Mouse (Mus musculus) embryonic fibroblast, embryonic 13.5 days (primary cell): ENCODE measurements around the gene Plxna2. TPM values are rescaled to one million over a fixed set of nuclear protein-coding genes. Genes with fewer than 3 reads are reported as not detected.

Source experiments
- H3K27ac ChIP-seq: 2 replicates; pipeline ENCODE4 v1.5.1; 2012; ENCODE audit warnings: low read length, control low read depth, inconsistent platforms; ENCODE audit not compliant: insufficient read depth
- H3K4me1 ChIP-seq: 2 replicates; pipeline ENCODE4 v1.6.1; 2011; ENCODE audit warnings: low read length; ENCODE audit not compliant: control insufficient read depth, insufficient read depth
- H3K4me3 ChIP-seq: 2 replicates; pipeline ENCODE4 v1.5.1; 2011; ENCODE audit warnings: mild to moderate bottlenecking, control low read depth, low read length; ENCODE audit not compliant: insufficient read depth
- CTCF ChIP-seq: IDR thresholded peaks from 2 replicates; pipeline ENCODE4 v1.5.1; 2011; ENCODE audit warnings: mild to moderate bottlenecking, control low read depth, low read length, moderate library complexity, borderline replicate concordance; ENCODE audit not compliant: insufficient read depth
- POLR2A ChIP-seq: IDR thresholded peaks from 2 replicates; pipeline ENCODE4 v1.6.1; 2011; ENCODE audit warnings: low read depth, mild to moderate bottlenecking, control low read depth, low read length, moderate library complexity
- polyA plus RNA-seq: library from polyadenylated mRNA; stranded (reverse); fragments of >200 nt; gene quantifications from 2 replicates; pipeline ENCODE4 v1.2.4, GENCODE M21; 2011; ENCODE audit warnings: low read depth; ENCODE audit not compliant: missing spikeins, insufficient read length

The Plxna2 gene
- polyA plus RNA-seq, 1 experiment, result 12.9 TPM

GRCm38 (mm10) chr1:194677878-194678277, 59.9 kb downstream of the Plxna2 start:
- no peak overlapping the region for H3K4me3 ChIP-seq
- H3K4me1 ChIP-seq, result peaks cover 10% of the 10 kb centered on the region; the same call in 1 of the 2 replicates
- H3K27ac ChIP-seq, result no peak overlapping the region
- no peak for TF ChIP-seq POLR2A
- no peak for TF ChIP-seq CTCF

- Histone ChIP-seq H3K4me1 (peaks cover 12% of the 10 kb centered on the region; the same call in 1 of the 2 replicates), H3K4me3 (no peak overlapping the region), H3K27ac (no peak overlapping the region)
- TF ChIP-seq POLR2A (no peak), CTCF (no peak)
Observed at GRCm38 (mm10) chr1:194679147-194679546, 61.1 kb downstream of the Plxna2 start.

- Histone ChIP-seq H3K27ac (no peak overlapping the region), H3K4me3 (no peak overlapping the region), H3K4me1 (peaks cover 12% of the 10 kb centered on the region; the same call in 1 of the 2 replicates)
- TF ChIP-seq POLR2A, result no peak
- no peak for TF ChIP-seq CTCF
Observed at GRCm38 (mm10) chr1:194680136-194680535, 62.1 kb downstream of the Plxna2 start.

- H3K4me1 ChIP-seq, result peaks cover 10% of the 10 kb centered on the region; the same call in 1 of the 2 replicates
Observed at GRCm38 (mm10) chr1:194682021-194682420, 64.0 kb downstream of the Plxna2 start.

GRCm38 (mm10) chr1:194683132-194683531, 65.1 kb downstream of the Plxna2 start:
- TF ChIP-seq POLR2A, result no peak
- TF ChIP-seq CTCF, result no peak
- H3K27ac ChIP-seq, result peak overlapping the region; percentile 14; the same call in 1 of the 2 replicates
- no peak overlapping the region for H3K4me3 ChIP-seq
- peaks cover 11% of the 10 kb centered on the region for H3K4me1 ChIP-seq

More at GRCm38 (mm10) chr1:194682021-194682420, 64.0 kb downstream of the Plxna2 start:
- no peak overlapping the region for H3K4me3 ChIP-seq
- no peak for TF ChIP-seq POLR2A
- TF ChIP-seq CTCF, result no peak
- no peak overlapping the region for H3K27ac ChIP-seq

GRCm38 (mm10) chr1:194685896-194686295, 67.9 kb downstream of the Plxna2 start:
- TF ChIP-seq POLR2A (no peak), CTCF (no peak)
- Histone ChIP-seq H3K27ac (no peak overlapping the region), H3K4me3 (no peak overlapping the region), H3K4me1 (peaks cover 11% of the 10 kb centered on the region)

GRCm38 (mm10) chr1:194687746-194688145, 69.7 kb downstream of the Plxna2 start:
- TF ChIP-seq POLR2A (no peak), CTCF (no peak)
- no peak overlapping the region for H3K4me3 ChIP-seq
- H3K4me1 ChIP-seq, result peaks cover 11% of the 10 kb centered on the region
- H3K27ac ChIP-seq, result peak overlapping the region; percentile 79

- Histone ChIP-seq H3K4me1 (peaks cover 10% of the 10 kb centered on the region), H3K27ac (peak overlapping the region; percentile 79; the same call in 1 of the 2 replicates), H3K4me3 (no peak overlapping the region)
- TF ChIP-seq CTCF, result no peak
- TF ChIP-seq POLR2A, result no peak
Observed at GRCm38 (mm10) chr1:194688161-194688560, 70.1 kb downstream of the Plxna2 start.

GRCm38 (mm10) chr1:194693063-194693462, 75.0 kb downstream of the Plxna2 start:
- Histone ChIP-seq H3K4me3 (no peak overlapping the region), H3K27ac (no peak overlapping the region), H3K4me1 (no peaks in the 10 kb centered on the region)
- TF ChIP-seq CTCF (no peak), POLR2A (no peak)

GRCm38 (mm10) chr1:194693488-194693887, 75.5 kb downstream of the Plxna2 start:
- H3K27ac ChIP-seq, result no peak overlapping the region
- no peak overlapping the region for H3K4me3 ChIP-seq
- H3K4me1 ChIP-seq, result no peaks in the 10 kb centered on the region
- TF ChIP-seq POLR2A, result no peak
- no peak for TF ChIP-seq CTCF
